Mouse (Mus musculus): ENCODE data around the gene Tmem131.

DNA sequence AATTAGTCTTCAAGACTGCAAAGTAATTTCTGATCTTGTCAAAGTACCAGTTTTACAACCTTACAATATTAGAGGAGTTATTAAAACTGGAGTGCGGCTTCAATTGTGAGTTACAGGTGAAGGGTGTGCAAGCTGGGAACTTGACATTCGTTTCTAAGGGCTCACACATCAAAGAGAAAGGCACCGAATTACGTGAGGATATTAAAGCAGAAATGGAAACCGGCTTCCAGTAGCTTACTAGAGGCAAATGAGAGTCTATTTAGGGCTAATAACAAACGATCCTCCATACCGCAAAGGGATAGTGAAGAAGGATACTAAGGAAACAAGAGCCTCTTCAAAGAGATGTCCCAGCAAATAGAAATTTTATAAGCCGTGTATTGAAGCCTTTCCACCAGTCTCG is 5.1 kb downstream of the Tmem131 start:
- TF ChIP-seq EP300 (IDR thresholded peaks at IDR 0.05) (no peak), CTCF (IDR thresholded peaks at IDR 0.05) (no peak)

All from lung, postnatal 0 days (tissue).